Mouse (Mus musculus): ENCODE results near the gene Gm20388. TPM values are rescaled to one million over a fixed set of nuclear protein-coding genes. Genes with fewer than 3 reads are reported as not detected.

The Gm20388 gene
- total and polyA plus RNA-seq, 2 experiments from 2014 or later: 51.3 TPM; not detected in 1

- DNase-seq: no peak
- H3K4me2 ChIP-seq (ENCODE audit: low read depth): no peak overlapping the region
- 93% methylated on average over 6 of the region's 6 CpGs for WGBS
- no peaks in the 10 kb centered on the region for H3K36me3 ChIP-seq (ENCODE audit: insufficient read depth)
- no peak overlapping the region for H3K4me3 ChIP-seq (ENCODE audit: low read depth, low read length)
- H3K9ac ChIP-seq: no peak overlapping the region
- no peak for TF ChIP-seq CTCF (IDR thresholded peaks at IDR 0.05; ENCODE audit: low read depth)
- no peak for ATAC-seq
- no peak overlapping the region for H3K27ac ChIP-seq (ENCODE audit: low read depth, low read length)
- no peaks in the 10 kb centered on the region for H3K9me3 ChIP-seq (ENCODE audit: low read length)
- H3K27me3 ChIP-seq (ENCODE audit: insufficient read depth, low read length): no peaks in the 10 kb centered on the region
- no peaks in the 10 kb centered on the region for H3K4me1 ChIP-seq (ENCODE audit: insufficient read depth)
Measured at GRCm38 (mm10) chr8:120026991-120027390, 116.3 kb downstream of the Gm20388 start.

DNA sequence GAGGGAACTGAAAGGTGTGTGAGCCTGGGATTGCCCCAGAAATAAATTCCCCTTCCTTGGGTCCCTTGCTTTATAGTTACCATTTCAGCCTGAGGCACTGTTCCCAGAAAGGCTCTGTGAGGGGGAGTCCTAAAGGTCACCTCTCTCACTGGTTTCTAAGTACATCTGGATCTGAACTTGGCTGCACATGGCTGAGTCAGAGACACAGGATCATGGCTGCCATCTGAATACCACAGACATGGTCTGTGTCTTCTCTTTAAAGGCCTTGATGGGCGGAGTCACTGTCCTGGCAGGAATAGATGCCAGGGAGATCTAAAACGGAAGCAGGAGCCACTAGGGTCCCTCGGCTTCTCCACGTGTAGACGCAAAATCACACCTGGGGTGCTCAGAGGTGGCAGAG, 119.8 kb downstream of the Gm20388 start:
- H3K27ac ChIP-seq (ENCODE audit: low read depth, low read length): no peak overlapping the region
- H3K36me3 ChIP-seq (ENCODE audit: insufficient read depth): no peaks in the 10 kb centered on the region
- DNase-seq (no peak), ATAC-seq (no peak)
- no peak overlapping the region for H3K4me2 ChIP-seq (ENCODE audit: low read depth)
- 65% methylated on average over 5 of the region's 5 CpGs for WGBS
- no peaks in the 10 kb centered on the region for H3K27me3 ChIP-seq (ENCODE audit: insufficient read depth, low read length)
- no peak overlapping the region for H3K9ac ChIP-seq
- no peak for TF ChIP-seq CTCF (IDR thresholded peaks at IDR 0.05; ENCODE audit: low read depth)
- H3K4me3 ChIP-seq (ENCODE audit: low read depth, low read length): no peak overlapping the region
- H3K4me1 ChIP-seq (ENCODE audit: insufficient read depth): no peaks in the 10 kb centered on the region
- no peaks in the 10 kb centered on the region for H3K9me3 ChIP-seq (ENCODE audit: low read length)

GRCm38 (mm10) chr8:120032549-120033208, 122.0 kb downstream of the Gm20388 start:
- H3K4me3 ChIP-seq (ENCODE audit: low read depth, low read length): no peak overlapping the region
- no peak overlapping the region for H3K4me2 ChIP-seq (ENCODE audit: low read depth)
- no peaks in the 10 kb centered on the region for H3K36me3 ChIP-seq (ENCODE audit: insufficient read depth)
- H3K27ac ChIP-seq (ENCODE audit: low read depth, low read length): no peak overlapping the region
- no peak for ATAC-seq
- peak; percentile 11 for DNase-seq
- H3K9ac ChIP-seq: no peak overlapping the region
- no peaks in the 10 kb centered on the region for H3K4me1 ChIP-seq (ENCODE audit: insufficient read depth)
- H3K27me3 ChIP-seq (ENCODE audit: insufficient read depth, low read length): no peaks in the 10 kb centered on the region
- WGBS: 71% methylated on average over 5 of the region's 5 CpGs
- no peaks in the 10 kb centered on the region for H3K9me3 ChIP-seq (ENCODE audit: low read length)
- TF ChIP-seq CTCF (IDR thresholded peaks at IDR 0.05; ENCODE audit: low read depth): no peak

DNA sequence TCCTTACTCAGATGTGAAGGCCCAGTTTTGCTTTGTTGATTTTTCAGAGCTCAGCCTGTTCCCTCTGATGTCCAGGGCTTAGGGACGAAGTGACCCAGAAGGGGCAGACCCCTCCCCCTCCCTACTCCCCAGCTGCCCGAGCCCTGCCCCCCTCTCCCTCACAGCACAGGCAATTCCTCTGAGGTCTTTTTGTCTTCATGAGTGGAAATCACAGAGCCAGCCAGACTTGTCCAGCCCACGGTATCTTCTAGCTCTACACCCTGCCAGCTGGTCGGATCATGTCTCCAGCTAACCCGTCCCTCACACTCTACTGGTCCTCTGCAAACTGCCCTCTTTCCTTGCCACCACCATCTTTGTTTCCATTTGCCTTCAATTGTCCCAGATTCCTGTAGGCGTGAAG, 123.8 kb downstream of the Gm20388 start:
- Histone ChIP-seq H3K36me3 (ENCODE audit: insufficient read depth) (no peaks in the 10 kb centered on the region), H3K4me1 (ENCODE audit: insufficient read depth) (no peaks in the 10 kb centered on the region), H3K9ac (no peak overlapping the region), H3K4me3 (ENCODE audit: low read depth, low read length) (no peak overlapping the region), H3K27me3 (ENCODE audit: insufficient read depth, low read length) (no peaks in the 10 kb centered on the region), H3K4me2 (ENCODE audit: low read depth) (no peak overlapping the region), H3K9me3 (ENCODE audit: low read length) (no peaks in the 10 kb centered on the region), H3K27ac (ENCODE audit: low read depth, low read length) (no peak overlapping the region)
- no peak for DNase-seq
- WGBS: 42% methylated on average over 6 of the region's 6 CpGs
- no peak for TF ChIP-seq CTCF (IDR thresholded peaks at IDR 0.05; ENCODE audit: low read depth)
- ATAC-seq: no peak

DNA sequence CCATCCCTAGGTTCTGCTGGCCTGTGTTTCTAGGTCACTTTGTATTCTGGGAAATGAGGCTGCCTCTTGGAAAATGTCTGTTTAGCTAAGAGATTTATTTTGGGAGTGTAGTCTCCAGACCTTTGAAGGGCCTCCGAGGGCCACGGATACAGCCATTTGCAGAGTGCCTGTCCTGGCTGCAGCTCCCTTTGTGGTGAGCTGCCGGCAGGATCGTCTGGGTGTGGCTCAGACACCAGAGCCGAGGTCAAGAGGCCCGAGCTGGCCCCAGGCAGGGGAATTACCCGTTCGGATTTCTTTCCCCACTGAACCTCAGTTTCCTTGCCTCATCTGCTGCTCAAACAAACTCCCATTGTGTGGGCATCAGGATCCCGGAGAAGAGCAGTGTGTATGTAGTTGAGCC, 125.5 kb downstream of the Gm20388 start:
- ATAC-seq (no peak), DNase-seq (no peak)
- Histone ChIP-seq H3K4me2 (ENCODE audit: low read depth) (no peak overlapping the region), H3K27ac (ENCODE audit: low read depth, low read length) (no peak overlapping the region), H3K9ac (no peak overlapping the region), H3K27me3 (ENCODE audit: insufficient read depth, low read length) (no peaks in the 10 kb centered on the region), H3K9me3 (ENCODE audit: low read length) (no peaks in the 10 kb centered on the region), H3K4me3 (ENCODE audit: low read depth, low read length) (no peak overlapping the region), H3K4me1 (ENCODE audit: insufficient read depth) (no peaks in the 10 kb centered on the region), H3K36me3 (ENCODE audit: insufficient read depth) (no peaks in the 10 kb centered on the region)
- WGBS: 36% methylated on average over 9 of the region's 9 CpGs
- TF ChIP-seq CTCF (IDR thresholded peaks at IDR 0.05; ENCODE audit: low read depth): no peak

DNA sequence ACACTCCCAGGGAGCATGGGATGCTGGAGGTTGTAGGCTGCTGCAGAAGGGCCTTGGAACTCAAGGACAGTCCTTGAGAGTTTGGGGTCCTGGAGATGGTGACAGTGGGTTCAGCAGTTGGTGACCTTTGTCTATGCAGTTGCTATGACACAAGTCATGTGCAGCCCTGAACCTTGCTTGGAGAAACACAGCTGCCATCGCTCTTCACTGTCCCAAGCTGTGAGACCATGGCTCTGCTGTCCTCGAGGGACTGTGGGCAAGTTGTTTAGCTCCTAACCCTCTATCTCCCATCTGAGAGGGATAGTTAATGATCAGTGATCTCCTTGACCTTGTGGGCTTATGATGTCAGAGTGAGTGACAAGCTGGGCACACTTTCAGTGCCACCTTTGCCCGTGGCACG, 125.9 kb downstream of the Gm20388 start:
- no peaks in the 10 kb centered on the region for H3K4me1 ChIP-seq (ENCODE audit: insufficient read depth)
- ATAC-seq: no peak
- no peaks in the 10 kb centered on the region for H3K36me3 ChIP-seq (ENCODE audit: insufficient read depth)
- no peaks in the 10 kb centered on the region for H3K9me3 ChIP-seq (ENCODE audit: low read length)
- no peaks in the 10 kb centered on the region for H3K27me3 ChIP-seq (ENCODE audit: insufficient read depth, low read length)
- DNase-seq: no peak
- H3K9ac ChIP-seq: no peak overlapping the region
- no peak overlapping the region for H3K27ac ChIP-seq (ENCODE audit: low read depth, low read length)
- no peak overlapping the region for H3K4me3 ChIP-seq (ENCODE audit: low read depth, low read length)
- no peak for TF ChIP-seq CTCF (IDR thresholded peaks at IDR 0.05; ENCODE audit: low read depth)
- WGBS: 89% methylated on average over 4 of the region's 4 CpGs
- no peak overlapping the region for H3K4me2 ChIP-seq (ENCODE audit: low read depth)

- H3K4me2 ChIP-seq (ENCODE audit: low read depth): no peak overlapping the region
- no peak for ATAC-seq
- H3K27me3 ChIP-seq (ENCODE audit: insufficient read depth, low read length): no peaks in the 10 kb centered on the region
- H3K4me1 ChIP-seq (ENCODE audit: insufficient read depth): no peaks in the 10 kb centered on the region
- no peaks in the 10 kb centered on the region for H3K9me3 ChIP-seq (ENCODE audit: low read length)
- WGBS: 79% methylated on average over 15 of the region's 15 CpGs
- no peak for TF ChIP-seq CTCF (IDR thresholded peaks at IDR 0.05; ENCODE audit: low read depth)
- H3K4me3 ChIP-seq (ENCODE audit: low read depth, low read length): no peak overlapping the region
- peak; percentile 13 for DNase-seq
- no peaks in the 10 kb centered on the region for H3K36me3 ChIP-seq (ENCODE audit: insufficient read depth)
- no peak overlapping the region for H3K27ac ChIP-seq (ENCODE audit: low read depth, low read length)
- H3K9ac ChIP-seq: no peak overlapping the region
Measured at GRCm38 (mm10) chr8:120037199-120037598, 126.6 kb downstream of the Gm20388 start.

All from forebrain, postnatal 0 days (tissue).